Mouse (Mus musculus) liver (tissue): Measurements from ENCODE around the gene C8a.

Experiments used
- DNase-seq: peaks from one replicate; pipeline ENCODE4 v3.0.0-alpha.2; 2020; ENCODE audit warnings: mixed read lengths

C8a gene

DNA sequence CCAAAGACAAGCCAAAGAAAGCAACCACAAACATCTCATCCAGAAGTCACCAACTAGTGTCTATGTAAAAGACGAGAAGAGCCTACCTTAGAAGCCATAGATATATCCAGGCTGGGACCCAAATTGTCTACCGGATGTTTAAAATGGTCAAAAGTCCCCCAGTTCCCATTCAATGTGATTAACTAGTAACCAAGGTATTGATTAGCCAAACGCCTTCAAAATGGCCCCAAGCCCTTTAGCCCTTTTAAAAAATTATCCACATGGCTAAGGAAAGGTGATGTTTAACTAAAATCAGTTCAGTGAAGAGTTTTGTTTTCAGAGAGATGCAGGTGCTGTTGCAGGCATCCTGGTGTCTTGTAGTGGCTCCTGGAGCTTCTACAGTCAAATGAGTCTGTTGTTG, at the start of gene C8a:
Gene C8a, minus strand, starts transcription at position 76 of the 400 bp plus-strand sequence.
- no peak for DNase-seq

DNA sequence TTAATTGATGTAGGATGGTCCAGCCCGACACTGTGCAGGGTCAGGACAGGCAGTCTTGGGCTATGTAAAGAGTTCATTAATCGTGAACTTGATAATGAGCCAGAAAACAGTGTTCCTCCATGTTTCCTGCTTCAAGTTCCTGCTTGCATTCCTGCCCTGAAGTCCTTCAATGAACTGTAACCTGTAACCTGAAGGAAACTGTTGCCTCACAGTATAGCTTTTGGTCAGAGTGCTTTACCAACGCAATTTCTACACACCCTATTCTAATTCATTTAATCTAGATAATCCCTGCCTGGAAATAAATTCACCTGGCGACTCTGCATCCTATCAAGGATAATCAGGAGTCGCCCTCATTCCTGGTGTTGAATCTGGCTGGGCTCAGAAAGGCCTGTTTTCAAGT, 49.2 kb upstream of the C8a start:
- no peak for DNase-seq

DNA sequence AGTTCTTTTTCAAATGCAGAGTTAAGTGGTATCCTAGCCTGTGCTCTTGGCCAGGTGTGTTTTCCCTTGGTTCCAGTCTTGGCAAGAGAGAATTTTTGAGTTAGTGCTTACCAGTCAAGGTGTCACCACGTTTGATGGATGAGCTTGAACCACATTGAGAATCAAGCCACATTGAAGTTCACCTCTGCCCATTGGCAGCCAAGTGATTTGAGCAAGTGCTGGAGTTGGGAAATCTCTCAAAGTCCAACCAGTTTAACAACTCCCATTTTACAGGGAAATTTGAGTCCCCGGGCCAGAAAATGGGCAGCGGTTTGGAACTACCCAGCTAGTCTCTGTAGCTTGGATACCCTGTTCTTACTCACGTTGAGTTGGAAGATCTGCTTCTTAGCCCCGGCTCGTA, 41.8 kb upstream of the C8a start:
- no peak for DNase-seq

DNA sequence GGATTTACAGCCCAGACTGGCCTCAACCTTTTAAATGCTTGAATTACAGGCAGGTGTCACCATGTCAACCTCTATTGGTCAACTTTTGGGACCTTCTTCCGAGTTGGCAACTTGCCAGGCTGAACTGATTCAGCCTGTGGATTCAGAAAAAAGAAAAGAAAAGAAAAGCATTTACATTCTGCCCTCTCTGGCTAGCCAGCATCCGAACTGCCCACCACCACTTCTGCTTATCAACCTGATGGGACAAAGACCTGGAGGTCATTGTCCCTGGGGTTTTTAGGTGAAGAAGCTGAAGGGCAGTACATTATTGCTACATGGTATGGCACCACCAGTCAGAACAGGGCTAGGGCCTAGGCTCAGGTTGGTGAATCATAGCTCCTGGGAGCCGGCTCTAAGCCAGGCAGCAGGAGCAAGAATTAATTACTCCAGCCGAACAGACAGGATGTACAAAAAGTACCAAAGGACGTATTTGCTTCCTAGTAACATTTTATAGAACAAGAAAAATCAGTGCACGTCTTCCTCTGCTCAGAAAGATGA, 38.6 kb upstream of the C8a start:
- DNase-seq: no peak

DNA sequence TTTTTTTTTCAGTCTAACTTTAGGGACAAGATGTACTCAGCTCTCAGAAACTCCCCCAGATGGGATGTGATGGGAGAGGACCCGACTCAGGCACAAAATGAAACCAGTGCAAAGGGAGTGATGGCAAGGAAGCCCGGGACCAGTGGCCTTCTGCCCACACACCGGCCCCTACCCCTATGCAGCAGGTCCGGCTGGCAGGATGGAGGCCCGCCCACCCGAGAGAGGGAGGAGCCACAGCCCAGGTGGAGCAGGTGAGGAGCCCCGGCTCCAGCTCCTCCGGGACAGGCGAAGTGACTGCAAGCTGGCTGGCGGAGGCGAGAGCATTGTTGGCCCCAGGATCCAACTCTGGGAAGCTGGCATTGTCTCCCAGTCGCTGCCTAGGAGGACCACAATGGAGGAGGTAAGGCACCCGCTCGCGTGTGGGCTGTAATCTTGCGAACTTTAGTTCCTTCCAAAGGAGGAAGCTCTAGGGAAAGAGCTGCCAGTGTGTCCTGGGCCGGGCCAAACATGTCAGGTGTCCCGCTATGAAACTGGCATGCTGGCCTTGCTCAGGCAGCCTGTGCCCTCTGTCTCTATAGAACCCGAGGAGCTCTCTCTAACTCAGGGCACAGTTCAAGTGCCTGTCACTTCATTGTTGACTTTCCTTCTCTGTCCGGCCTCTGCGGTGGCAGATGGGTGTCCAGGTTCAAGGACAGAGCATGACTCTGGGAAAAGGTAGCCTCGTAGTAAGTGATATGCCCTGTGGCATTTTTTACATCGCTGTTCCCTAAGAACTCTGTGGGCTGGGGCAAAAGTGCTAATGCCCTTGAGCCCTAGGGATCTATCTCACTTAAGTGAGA, 37.3 kb upstream of the C8a start, which contains the start of gene Fyb2:
Gene Fyb2, plus strand, starts transcription at position 166 of the 839 bp plus-strand sequence.
- no peak for DNase-seq

DNA sequence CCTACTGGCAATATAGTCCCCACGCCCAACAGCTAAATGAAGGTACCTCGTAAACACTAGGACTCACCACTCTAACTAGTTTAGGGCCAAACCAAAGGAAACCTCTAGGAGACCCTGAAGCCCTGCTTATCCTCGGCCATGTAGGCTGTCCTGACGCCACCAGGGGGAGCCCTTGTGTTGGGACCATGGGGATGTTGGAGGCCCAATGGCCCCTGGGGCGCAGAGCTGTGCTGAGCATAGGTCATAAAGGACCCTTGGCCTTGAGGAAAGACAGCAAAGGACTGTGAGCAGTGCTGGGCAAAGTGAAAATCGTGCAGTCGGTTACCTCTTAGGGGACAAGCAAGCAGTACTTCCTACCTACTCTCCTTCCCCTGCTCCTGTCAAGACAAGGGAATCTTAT, 35.5 kb upstream of the C8a start:
- peak; percentile 77 for DNase-seq

DNA sequence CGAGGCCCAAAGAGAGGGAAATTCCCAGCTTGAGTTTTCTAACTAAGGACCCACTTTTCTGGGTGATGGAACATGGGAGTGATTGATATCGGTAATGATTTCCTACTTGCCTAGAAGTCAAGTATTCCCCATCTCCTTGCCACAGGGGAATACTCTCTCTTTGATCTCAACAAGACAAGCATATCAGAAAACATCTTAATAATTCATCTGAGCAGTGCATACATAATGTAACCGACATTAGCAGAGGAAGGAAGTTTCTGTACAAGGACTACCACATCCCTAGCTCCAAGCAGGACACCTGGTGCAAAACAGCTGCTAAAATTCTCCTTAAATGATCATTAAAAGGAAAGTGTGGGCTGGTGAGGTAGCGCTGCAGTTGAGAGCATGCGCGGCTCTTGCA, 28.9 kb upstream of the C8a start:
- DNase-seq: no peak

DNA sequence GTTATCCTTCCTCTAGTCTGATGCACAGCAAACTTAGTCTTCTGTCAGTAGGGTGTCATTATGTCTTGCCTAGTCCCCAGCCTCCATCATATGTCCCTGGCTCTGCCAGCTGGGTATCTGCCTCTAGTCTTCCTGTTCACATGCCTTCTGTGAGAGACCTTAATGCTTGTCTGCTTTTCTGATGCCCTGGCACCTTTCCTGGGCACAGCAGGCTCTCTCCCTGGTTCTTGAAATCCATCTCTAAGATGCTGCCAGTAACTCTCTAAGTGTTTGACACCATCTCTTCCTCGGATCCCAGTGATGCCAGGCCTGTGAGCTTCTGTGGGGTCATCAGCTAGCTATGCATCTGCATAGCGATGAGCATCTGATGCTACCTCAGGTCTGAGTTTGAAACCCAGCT, 26.6 kb upstream of the C8a start:
- no peak for DNase-seq

DNA sequence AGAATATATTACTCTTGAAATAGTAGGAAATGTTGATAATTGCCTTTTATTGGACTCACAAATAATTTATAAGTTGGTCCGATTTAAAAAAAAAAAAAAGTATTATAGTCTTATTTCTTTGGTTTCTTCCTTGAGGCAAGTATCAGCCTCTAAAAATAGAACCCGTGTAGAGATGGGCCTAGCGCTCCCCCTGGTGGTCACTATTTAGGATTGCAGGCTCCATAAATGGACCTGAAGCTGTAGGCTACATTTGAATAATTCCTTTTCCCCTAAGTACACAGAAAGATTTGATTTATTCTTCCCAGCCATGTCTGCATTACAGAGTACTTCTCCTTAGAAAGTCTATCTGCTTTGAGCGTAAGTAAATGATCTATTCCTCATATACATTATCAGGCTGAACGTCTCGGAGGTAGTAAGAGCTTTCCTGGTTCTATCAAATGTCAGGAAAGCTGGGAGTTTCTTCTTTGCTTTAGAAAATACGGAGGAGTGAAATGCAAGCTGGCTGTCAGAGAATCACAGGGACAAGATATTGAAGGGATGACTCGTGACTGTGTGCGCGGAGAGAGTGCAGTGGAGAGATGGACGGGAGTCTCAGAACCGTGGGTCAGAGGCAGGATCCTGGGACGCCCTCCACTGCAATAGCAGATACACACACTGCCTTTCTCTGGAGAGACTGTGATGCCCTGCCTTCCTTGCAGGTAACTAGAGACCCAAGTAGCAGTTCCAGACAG, 18.0 kb upstream of the C8a start:
- DNase-seq: peak; percentile 44

DNA sequence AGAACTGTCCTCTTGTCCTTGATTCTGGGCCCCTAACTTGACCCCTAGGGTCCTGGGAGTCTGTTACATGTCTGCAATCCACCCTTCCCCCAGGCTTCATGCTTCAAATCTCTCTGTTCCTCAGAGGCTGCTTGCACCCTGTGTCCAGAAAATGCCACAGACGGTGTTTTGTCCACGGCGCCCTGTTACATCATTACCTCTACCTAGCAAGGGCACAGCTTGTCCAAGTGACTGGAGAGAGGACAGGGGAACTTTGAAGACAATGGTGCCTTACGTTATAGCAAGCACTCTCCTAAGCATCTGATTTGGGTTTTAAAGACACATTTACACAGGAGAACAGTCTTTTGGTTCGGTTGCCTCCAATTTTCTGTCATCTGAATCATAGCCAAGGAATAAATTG, 17.4 kb upstream of the C8a start:
- DNase-seq: no peak

DNA sequence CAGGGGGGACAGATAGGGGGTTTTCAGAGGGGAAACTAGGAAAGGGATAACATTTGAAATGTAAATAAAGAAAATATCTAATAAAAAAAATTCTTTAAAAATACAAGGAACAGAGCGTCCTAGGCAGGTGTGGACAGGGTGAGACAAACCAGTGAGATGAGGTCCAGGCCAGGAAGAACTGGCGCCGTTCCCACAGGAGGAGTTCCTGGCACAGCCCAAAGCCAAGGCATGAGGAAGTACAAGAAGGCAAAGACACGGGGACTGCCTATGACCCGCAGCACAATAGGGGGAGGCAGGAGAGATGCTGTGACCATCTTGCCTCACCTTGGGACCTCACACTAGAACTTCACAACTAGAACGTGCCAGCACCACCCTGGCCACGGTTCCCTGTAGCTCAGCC, 15.5 kb upstream of the C8a start:
- DNase-seq: no peak

DNA sequence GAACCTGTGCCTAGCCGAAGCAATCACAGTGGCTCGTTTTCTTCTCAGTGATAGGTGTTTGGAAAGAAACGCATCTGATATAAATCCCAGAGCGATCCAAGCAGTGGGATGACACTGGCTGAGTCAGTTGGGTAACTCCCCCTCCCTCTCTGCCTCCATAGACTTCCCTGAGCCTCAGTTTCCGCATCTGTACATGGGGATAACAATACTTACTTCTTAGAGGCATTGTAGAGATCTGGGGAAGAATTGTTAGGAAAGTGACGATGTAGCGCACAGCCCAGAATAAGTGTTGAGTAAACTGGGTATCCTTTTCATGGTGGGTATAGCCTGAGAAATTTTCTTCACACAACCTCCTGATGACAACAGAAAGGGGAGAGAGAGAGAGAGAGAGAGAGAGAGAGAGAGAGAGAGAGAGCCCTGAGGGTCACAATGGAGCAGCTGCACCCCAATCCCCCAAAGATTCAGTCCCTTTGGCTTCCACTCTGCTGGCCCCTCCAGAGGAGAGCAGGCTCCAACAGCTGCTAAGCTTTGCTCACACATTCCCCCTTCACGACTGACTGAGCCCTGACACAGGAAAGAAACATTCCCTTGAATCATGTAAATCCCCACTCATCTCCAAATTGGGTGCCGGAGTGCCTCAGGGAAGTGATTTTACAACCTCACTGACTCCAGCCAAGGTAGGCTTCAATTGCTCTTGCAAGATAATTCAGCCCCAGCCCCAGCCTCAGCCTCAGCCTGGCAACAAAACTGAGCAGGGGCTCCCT, 12.5 kb upstream of the C8a start:
- DNase-seq: no peak

DNA sequence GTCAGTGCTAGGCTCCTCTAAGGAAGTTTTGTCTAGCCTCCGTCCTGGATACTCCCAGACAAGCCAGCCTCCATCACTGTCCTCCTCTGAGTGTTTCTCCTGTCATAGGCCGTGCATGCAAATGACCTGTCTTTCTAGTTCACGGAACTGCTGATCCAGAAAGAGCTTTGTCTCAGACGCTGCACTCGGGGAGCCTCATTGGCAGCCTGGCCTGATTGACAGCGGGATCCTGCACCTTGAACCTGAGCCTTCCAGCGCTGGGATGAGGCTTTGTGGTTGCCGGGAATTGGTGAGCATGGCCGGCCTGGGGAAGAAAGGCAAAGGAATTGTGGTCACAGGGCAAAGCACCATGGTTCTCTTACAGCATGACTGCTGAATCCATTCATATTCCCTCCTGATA, 11.3 kb upstream of the C8a start:
- DNase-seq: no peak

DNA sequence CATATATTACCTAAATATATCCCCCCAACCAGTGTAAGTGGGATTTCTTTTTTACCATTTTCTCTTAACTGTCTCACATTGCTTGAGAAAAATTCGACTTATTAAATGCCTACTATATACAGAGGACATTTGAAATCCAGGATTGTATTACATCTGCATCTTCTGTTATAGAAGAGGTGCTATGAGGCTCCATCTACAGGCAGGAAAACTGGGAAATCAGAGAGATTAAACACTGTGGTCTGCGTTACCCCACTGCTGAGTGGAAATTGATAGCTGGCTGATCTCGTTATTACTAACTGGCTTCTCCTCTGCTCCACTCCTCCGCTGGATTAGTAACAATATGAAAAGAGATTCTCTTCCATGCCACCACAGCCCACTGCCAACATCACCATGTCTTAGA, 366 bp downstream of the C8a start:
- no peak for DNase-seq

DNA sequence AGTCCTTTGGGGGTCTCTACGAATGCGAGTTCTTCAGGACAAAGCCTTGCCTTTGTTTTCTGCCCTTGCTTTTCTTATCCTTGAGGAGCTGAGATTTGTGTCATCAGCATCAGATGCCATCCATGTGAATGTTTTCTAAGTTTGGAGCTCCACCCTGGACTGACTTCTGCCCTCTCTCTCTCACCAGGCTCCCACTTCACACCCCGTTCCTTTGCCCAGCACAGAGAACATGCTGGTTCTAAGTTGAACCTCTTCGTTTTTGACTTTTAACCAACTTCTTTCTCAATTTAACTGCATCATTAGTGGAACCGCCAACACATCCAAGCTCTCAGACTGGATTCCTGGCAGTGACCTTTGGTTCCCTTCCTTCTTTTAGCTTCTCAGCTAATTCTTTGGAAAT, 6.0 kb downstream of the C8a start:
- no peak for DNase-seq

DNA sequence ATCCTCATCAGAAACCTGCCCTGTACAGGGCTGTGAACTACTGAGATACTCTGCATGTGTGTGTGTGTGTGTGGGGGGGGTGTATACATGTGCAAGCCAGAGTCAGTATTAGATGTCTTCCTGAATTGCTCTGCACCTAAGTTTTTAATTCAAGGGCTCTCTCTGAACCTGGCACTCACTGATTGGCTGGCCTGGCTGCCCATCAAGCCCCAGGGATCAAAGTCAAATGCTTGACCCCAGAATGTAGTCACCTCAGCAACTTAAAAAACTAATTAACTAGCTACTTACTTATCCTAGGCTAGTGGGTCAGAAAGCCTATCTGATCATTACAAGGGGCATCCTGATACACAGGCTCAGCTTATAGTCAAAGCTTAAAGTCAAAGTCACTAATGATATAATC, 6.6 kb downstream of the C8a start:
- DNase-seq: no peak

DNA sequence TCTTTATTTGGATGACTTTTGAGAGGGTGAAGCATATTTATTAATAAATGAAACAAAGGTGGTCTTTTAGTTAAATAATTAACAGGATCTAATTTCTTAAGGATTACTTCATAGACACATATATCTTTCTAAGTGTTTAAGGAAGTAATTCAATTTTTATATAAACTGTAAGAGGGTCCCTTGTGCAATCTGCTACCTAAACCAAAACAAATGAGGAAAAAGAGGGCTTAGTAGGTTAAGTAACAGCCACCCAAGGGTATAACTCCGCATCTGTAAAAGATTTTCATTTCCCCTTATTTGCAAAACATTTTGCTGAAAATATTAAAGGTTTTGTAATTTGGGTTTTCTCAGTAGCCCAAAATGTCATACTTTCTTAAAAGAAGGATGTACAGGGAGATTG, 11.8 kb downstream of the C8a start:
- DNase-seq: no peak

DNA sequence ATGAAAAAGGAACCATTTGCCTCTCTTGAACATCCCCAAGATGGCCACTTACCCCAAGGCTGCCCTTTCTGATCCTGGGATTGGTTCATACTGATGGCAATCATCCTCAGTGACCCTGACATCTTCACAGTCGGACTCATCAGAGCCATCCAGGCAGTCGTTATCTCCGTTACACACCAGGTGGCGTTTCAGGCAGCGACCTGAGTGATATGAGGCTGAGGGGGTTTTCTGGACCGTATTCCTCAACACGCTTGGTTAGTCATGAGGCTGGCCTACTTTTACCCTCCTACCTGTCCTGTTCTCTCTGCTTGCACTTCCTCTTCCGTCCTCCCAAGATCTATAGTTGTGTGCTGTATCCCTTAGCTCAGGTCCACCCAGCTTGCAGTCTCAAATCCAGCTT, 15.0 kb downstream of the C8a start:
- DNase-seq: no peak

DNA sequence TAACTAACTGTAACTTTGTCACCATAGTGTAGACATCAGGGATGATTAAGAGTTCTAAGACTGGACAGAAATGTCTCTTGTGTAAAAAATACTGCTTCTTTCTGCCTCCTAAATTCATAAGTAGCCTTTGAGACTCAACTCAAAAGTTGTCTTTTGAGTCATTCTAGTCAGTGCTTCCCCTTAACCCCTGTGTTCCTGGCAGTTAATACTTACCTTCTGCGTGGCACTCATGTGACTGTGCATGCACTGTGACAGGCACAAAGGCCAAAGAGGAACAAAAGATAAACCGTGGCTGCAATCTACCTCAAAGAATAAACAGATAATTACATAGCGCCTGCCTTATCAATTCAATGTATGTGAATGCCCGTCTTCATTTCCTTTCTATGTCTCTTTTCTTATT, 18.4 kb downstream of the C8a start:
- DNase-seq: no peak

DNA sequence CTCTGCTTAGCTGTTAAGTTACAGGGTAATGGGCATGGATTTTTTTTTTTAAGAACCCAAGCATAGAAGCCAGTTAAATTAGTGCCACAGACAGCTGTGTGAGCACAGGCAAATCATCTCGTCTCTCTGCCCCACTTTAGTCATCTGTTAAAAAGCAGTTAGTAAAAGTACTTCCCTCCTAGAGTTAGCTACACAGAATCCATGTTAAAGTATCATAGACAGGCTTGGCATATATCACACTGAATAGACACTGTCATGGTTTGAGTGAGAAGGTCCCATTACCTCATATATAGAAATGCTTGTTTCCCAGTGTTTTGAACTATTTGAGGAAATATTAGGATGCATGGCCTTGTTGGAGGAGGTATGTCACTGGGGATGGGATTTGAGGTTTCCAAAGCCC, 19.2 kb downstream of the C8a start, which contains the start of gene Gm17662:
Gene Gm17662, plus strand, starts transcription at position 301 of the 400 bp plus-strand sequence.
- DNase-seq: no peak

DNA sequence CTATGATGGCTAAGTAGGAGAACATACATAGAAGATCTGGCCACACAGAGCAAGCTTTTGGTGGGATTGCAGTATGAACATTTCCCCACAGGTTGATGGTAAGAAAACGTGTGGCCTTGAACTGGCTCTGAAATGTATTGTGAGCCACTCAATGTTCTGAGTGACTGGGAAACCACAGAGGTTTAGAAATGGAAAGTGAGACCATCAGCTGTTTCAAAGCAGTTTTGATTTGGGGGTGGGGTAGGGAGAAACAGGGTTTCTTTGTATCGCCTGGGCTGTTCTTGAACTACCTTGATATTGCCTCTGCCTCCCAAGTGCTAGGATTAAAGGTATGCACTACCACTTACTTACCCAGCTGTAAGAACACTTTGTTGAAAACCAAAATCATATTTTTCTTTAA, 21.0 kb downstream of the C8a start:
- no peak for DNase-seq

DNA sequence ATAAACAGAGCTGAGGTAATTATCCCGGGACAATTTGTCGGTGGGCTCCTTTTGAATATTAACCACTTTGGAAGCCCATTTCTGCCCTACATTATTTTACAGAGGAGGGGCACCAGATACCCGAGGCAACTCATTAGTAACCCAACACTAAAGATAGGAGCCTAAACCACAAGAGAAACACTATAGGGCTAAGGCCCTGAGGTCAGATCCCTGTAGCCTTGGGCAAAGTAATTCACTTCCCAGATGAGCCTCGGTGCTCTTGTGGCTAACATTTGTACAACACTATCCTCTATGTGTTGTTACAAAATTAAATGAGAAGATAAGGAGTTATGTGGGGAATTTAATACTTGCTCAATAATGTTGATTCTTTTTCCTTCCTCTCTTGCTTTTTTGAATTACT, 32.7 kb downstream of the C8a start:
- no peak for DNase-seq

DNA sequence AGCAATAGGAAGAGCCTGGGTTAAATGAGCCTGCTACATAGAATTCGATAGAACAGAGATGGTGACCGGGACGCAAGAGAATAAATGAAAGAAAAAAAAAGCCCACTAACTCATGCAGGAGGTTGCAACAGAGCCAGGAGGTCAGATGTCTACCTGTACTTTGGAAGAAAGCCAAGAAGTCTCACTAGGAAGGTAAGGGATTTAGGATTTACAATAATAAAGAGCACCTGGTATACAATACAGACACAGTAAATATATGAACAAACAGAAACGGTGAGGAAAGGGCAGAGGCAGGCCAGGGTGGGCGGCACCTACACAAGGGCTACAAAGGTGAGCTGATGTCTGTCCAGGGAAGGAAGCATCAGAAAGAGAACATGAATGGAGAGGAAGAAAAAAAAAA, 34.0 kb downstream of the C8a start:
- no peak for DNase-seq
